Mouse (Mus musculus) naive thymus-derived CD4-positive, alpha-beta T cell, adult 2 months (primary cell): ENCODE data around the gene Nfat5.

ENCODE experiments used
- DNase-seq: peaks from one replicate; pipeline ENCODE4 v3.0.0-alpha.2; 2011; ENCODE audit warnings: low read depth

Nfat5 gene

DNA sequence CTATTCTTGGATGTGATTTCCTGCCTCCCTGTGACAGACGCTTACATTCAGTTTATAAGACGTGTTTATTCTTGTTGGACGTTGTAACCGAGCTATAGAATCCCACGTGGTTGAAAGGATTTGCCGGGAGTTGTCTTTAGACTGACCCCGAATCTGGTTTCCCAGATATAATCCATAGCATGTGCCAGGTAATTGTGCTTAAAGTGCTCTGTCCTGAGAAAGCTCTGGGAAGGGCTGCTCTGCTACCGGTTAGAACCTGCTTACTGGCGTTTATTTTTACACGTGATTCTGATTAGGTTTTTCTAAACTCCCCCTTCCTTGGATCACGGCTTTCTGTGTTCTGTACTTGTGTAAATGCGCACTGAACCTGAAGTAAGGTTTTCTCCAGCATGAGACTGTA, 104.4 kb downstream of the Nfat5 start:
- DNase-seq: no peak

DNA sequence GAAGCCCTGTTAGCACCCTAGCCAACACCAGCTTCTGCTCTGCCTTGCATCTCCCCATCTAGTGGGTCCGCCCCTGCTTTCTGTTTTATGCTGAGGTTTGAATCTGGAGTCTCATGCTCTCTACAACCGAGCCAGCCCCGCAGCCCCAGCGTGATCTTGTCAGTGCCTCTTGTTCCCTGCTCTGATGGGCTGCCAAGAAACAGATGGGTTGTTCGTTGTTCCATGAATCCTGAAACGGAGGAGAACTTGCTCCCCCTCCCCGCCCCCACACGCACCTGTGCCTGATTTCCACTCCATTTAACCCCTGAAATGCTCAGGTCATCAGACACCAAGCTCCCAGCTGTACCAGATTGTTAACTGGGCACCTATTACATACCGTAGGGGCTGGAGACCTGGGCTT, 106.2 kb downstream of the Nfat5 start:
- no peak for DNase-seq

GRCm38 (mm10) chr8:107401866-107402265, 108.6 kb downstream of the Nfat5 start:
- no peak for DNase-seq

DNA sequence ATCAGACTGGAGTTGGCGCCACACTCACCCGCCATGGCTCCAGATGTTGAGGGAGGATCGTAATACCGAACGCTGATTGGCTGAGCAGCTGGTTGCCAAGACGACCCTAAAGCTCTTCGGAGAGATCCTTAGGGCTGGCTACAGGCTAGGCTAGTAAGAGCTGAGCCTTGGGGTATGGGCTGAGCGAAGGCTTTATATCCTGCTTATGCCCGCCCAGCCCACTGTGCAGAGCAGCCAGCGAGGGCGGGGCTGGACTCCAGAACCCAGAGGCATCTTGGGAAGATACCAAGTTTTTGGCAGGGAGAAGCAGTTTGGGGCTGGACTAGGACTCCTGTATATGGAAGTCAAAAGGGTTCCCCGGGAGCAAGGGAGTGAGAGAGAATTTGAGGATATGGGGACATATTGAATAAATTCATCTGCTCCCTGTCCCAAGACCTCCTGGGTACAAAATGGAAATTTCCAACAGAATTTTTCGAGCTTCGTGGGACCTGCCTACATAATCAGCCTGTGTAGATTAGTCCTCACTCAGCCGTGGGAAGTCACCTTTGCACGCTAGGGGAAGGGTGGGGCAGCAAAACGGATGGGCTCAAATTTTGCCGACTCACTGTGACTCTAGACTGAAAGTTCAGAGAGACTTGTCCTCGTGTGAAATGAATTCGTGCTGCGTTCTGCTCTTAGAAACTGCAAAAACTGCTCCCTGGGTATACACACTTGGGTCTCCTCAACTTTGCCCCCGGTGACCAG, 109.9 kb downstream of the Nfat5 start, which contains the start of gene Nqo1:
Gene Nqo1, minus strand, starts transcription at position 169 of the 744 bp plus-strand sequence.
- DNase-seq: peak; percentile 37

DNA sequence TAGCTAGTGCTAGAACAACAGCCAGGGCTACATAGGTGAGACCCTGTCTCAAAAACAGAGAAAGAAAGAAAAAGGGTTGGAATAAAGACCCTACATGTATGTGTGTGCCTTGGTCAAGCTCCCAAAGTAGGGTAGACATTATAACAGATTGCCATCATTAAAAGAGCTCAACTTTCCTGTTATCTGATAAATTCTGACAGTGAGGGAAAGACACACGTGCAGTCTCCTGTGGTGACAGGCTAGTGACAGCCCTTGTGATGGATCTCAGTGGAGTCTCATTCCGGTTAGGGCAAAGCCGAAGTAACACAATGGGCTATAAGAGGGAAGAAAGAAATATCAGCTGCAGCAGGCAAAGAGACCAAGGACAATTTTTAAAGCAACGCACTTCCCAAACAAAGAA, 110.8 kb downstream of the Nfat5 start:
- no peak for DNase-seq

- no peak for DNase-seq
Measured at GRCm38 (mm10) chr8:107405935-107406334, 112.7 kb downstream of the Nfat5 start.

DNA sequence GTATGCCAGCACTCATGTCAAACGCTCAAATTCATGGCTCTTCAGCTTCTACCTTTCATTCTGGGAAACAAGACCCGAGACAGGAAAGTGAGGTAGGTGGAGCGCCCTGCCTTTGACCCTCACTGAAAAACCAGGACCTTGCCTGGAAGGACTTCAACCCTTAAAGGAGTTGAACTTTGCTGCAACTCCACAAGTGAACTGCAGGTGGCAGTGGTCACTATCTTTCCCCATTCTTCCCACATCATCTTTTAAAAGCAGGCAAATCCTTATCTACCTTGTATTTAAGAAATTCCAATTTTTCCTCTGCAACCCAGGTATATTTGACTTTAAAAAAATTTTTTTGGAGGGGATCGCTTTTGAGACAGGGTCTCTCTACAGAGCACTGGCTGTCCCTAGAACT, 118.1 kb downstream of the Nfat5 start:
- DNase-seq: peak; percentile 53

DNA sequence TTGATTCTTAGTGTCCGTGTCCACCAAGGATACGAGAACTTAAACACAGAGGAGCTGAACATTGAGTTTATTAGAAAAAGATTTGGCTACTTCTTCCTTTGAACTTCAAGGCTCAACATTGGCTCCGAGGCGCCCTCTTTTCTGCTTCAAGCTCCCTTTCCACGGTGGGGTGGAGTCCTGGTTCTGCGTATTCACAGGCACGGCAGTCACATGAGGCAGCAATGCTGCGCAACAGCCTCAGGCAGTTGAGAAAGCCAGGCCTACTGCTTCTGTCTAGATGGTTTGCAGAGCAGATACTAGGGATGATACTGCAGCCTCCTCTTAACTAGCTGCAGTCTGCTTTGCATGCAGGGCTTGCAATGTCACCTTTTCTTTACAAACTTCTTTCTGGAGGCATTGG, 119.3 kb downstream of the Nfat5 start:
- no peak for DNase-seq

- no peak for DNase-seq
Measured at GRCm38 (mm10) chr8:107413881-107414280, 120.6 kb downstream of the Nfat5 start.

- DNase-seq: no peak
Measured at GRCm38 (mm10) chr8:107417001-107417400, 123.7 kb downstream of the Nfat5 start.

- DNase-seq: no peak
Measured at GRCm38 (mm10) chr8:107424176-107424575, 130.9 kb downstream of the Nfat5 start.

DNA sequence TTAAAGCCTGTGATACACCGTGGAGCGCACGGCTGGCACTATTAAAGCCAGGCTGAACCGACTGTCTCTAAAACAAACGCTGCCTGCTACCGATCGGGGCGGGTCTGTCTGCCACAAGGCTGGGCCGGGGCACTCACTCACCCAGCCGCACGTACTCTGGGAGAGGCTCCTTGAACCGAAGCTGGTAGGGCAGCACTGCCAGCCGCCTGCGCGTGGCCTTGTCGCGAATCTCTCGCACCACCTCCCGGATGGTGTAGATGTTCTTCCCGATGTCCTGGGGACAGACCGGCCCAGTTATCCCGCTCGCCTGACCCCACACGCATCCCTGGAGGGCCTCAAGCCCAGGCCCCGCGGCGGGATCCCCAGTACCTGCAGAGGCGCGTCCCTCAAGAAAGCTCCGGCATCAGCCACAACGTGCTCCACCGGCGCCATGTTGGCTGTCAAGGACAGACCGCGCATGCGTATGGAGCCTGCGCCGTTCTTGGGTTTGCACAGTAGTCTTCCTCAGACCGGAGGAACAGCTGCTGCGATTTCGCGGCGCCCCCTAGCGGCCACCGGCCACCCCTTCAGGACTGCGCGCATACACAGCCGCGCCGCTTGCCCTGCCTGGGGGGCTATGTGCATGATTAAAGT, 131.4 kb downstream of the Nfat5 start, which contains the start of gene Nob1:
Gene Nob1, minus strand, starts transcription at position 455 of the 633 bp plus-strand sequence.
- peak; percentile 99 for DNase-seq

DNA sequence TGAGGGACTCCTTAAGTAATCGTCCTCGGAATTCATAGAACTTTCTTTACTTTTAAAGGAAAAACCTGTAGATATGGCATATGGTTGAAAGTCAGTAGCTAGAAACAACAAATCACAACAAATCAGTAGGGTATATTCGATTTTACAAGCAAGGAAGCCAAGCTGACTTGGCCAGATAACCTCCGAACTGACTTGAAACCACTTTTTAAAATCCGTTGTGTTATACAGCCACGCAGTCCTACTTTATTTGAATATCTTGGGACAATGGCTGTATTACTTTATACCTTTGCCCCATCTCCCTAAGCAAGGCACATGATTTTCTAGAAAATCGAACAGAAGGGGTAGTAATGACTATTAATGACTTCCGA, 131.9 kb downstream of the Nfat5 start:
- no peak for DNase-seq
